Mouse (Mus musculus) left cerebral cortex, adult 2 months (tissue): ENCODE results near the gene Casp9. TPM values are rescaled to one million over a fixed set of nuclear protein-coding genes. Genes with fewer than 3 reads are reported as not detected.
A peak's percentile ranks its signal among the peaks of the same experiment; 100 is the strongest.

Source experiments
- DNase-seq, 2 experiments: peaks; one replicate each; pipeline ENCODE4 v3.0.0; 2021 to 2022; ENCODE audit warnings: low spot score in 2 of 2, mixed read lengths in 1 of 2; ENCODE audit errors: extremely low spot score in 1 of 2
- H3K27ac ChIP-seq: fragments of 200-600 bp; 2 replicates; pipeline ENCODE4 v1.8.1; 2022
- H3K4me3 ChIP-seq: fragments of 200-600 bp; 2 replicates; pipeline ENCODE4 v1.8.1; 2022
- CTCF ChIP-seq: fragments of 200-600 bp; IDR thresholded peaks from 2 replicates; pipeline ENCODE4 v1.8.1; 2022; ENCODE audit warnings: antibody characterized with exemption, mild to moderate bottlenecking, moderate library complexity
- intact Hi-C: fragments of 180-260 bp; cut with DNase I; formaldehyde crosslinking; loops from one replicate; pipeline ENCODE4 v1.15.1; 2025
- total RNA-seq, 2 experiments: library from RNA; stranded (reverse); gene quantifications; 2 replicates each; pipeline ENCODE4 v1.2.3; 2021

Casp9 gene
- total RNA-seq, 2 experiments from 2014 or later: 22.1 to 22.4 TPM

GRCm38 (mm10) chr4:141822979-141823378, 29.6 kb downstream of the Casp9 start:
- Histone ChIP-seq H3K27ac (no peak overlapping the region), H3K4me3 (no peak overlapping the region)
- no peak for DNase-seq
- intact Hi-C loops: no loop called here
- TF ChIP-seq CTCF: no peak

DNA sequence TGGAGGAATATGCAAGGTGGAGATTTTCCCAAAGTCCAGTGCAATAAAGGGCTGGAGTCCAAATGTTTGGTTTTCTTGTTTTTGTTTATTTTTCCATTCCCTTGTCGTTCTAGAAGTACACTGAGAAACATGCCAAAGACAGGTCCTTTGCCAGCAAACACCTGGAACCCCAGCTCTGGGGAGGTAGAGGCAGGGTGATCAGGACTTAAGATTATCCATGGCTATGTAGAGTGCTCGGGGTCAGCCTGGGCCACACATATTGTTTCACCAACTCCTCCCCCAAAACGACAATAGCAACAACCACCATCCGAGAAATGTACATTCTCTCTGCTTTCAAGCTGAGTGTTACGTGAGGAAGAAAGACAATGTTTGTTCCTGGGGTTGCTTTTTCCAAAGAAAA, 32.6 kb downstream of the Casp9 start, which contains the start of gene Cela2a:
Gene Cela2a, minus strand, starts transcription at position 101 of the 400 bp plus-strand sequence.
- H3K27ac ChIP-seq: no peak within 1 kb of the TSS
- TF ChIP-seq CTCF: no peak
- no peak within 1 kb of the TSS for H3K4me3 ChIP-seq
- DNase-seq: no peak
- intact Hi-C loops: no loop called here

- no peak for DNase-seq
Observed at GRCm38 (mm10) chr4:141827401-141827800, 34.0 kb downstream of the Casp9 start.

DNA sequence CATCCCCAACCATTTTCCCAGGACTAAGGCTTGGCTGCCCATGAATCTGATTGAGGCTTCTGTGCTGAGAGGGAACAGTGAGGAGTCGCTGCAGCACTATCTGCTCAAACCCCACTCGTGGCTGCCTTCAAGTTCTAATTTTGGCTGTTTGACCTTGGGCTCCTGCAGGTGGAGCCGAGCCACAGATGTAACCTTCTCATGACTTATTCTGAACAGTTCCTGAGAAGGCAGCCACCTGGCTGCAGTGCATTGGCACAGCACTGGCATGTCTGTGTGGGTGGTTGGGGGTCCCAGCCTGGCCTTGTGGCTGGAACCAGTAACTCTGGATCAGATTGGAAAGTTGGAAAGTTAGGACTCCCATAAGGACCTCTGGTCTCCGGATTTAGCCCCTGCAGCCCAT, 34.8 kb downstream of the Casp9 start:
- DNase-seq: no peak
- H3K27ac ChIP-seq: no peak overlapping the region
- no peak overlapping the region for H3K4me3 ChIP-seq
- intact Hi-C loops: no loop called here
- no peak for TF ChIP-seq CTCF

More at GRCm38 (mm10) chr4:141827401-141827800, 34.0 kb downstream of the Casp9 start:
- Histone ChIP-seq H3K4me3 (no peak overlapping the region), H3K27ac (no peak overlapping the region)
- intact Hi-C loops: no loop called here
- TF ChIP-seq CTCF: no peak

DNA sequence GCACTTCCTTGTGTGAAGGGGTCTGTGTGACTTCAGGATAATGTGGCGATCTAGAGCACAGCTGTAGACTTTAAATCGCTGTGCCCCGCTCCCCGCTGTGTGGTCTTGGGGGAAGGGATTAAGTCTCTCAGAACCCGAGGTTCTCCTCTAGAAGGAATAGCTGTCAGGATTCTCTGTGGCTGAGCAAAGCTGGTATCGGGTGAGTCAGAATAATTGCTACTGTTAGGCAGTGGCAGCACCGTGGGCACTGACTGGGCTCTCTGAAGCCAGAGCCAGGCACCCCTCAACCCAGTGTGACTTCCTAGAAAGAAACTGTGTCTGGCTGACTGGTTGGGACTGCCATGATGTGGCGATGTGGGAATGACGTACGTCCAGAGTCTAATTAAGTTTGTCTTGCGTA, 37.0 kb downstream of the Casp9 start:
- intact Hi-C loops: no loop called here
- no peak for DNase-seq
- no peak overlapping the region for H3K4me3 ChIP-seq
- TF ChIP-seq CTCF: no peak
- H3K27ac ChIP-seq: no peak overlapping the region

GRCm38 (mm10) chr4:141831361-141831760, 37.9 kb downstream of the Casp9 start:
- intact Hi-C loops: no loop called here
- Histone ChIP-seq H3K27ac (no peak overlapping the region), H3K4me3 (no peak overlapping the region)
- no peak for TF ChIP-seq CTCF
- DNase-seq: no peak

DNA sequence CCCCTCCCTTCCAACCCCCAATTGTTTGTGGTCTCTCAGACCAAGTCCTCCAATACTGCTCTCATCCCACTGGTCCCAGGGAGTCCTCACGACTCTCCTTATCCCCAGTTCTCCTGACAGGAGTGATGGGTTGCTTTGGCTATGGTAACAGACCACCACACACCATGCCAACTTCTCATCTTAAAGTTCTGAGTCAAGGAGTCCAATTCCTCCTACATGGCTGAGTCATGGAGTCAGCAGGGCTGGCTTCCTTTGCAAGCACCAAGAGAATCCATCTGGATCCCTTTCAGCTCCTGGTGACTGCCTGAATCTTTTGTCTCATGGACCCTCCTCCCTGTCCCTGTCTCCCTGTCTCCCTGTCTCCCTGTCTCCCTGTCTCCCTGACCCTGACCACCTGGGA, 40.5 kb downstream of the Casp9 start:
- DNase-seq: peak in 1 of 2 experiments; percentile 19
- TF ChIP-seq CTCF: no peak
- intact Hi-C loops: no loop called here
- no peak overlapping the region for H3K27ac ChIP-seq
- H3K4me3 ChIP-seq: no peak overlapping the region

DNA sequence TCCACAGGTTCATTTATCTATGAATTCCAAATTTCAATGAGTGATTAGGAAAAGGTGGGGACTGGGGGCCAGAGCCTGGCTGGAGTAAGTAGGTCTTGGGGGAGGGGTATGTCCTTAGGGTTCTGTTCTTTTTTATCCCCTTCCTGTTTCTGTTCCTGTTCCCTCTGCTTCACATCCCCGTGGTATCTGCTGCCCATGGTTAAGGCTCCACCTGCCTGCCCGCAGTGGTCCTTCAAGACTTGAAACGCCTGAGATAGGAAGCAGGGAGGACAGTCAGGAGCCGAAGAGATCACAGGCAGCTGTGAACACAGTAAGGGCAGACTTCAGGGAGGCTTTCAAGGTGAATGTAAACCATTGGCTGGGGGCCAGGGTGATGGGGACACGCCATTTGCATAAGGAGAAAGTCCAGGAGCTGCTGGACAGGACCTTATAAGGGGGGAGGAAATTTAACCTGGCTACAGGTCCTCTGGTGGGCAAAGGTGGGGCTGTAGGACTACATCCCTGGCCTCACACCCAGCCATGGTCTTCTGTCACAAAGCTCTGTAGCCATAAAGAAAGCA, 41.2 kb downstream of the Casp9 start:
- DNase-seq: no peak
- no peak overlapping the region for H3K4me3 ChIP-seq
- TF ChIP-seq CTCF: no peak
- intact Hi-C loops: no loop called here
- no peak overlapping the region for H3K27ac ChIP-seq

GRCm38 (mm10) chr4:141845999-141846398, 52.6 kb downstream of the Casp9 start, which contains the start of gene Ctrc:
Gene Ctrc (minus strand): TSS chr4:141846359.
- no peak within 1 kb of the TSS for H3K27ac ChIP-seq
- no peak within 1 kb of the TSS for H3K4me3 ChIP-seq
- TF ChIP-seq CTCF: no peak
- intact Hi-C loops: no loop called here
- no peak for DNase-seq

GRCm38 (mm10) chr4:141853437-141853836, 60.0 kb downstream of the Casp9 start:
- Histone ChIP-seq H3K4me3 (no peak overlapping the region), H3K27ac (no peak overlapping the region)
- peak; percentile 74 for TF ChIP-seq CTCF
- intact Hi-C loops: loop anchor here (2.0 kb wide), 3 partner anchors 43 to 469 kb away; partner anchors contain the start of gene Tmem82
- peak in 1 of 2 experiments; percentile 70 for DNase-seq

DNA sequence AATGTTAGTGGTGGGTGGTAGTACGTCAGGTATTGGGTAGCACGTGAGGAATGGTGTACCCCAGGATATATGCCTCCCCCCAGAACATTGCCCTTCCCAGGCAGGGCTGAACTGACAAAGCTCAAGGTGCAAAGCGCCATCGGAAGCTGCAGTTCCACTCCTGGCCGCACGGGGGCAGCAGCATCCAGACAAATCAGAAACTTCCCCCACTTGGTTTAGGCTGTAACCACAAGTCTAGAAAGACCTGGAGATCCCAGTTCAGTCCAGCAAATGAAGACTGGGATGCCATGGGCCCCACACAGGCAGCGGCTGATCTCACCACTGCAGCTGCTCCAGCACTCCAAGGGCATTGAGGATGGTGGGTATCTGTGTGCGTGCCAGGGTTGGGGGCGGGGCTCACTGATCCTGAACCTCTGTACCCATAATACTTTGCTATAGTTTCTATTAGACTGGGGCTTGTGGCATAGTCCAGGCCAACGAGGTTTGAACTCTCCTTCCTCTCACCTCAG, 64.1 kb downstream of the Casp9 start:
- peak; percentile 84 to 91 for DNase-seq
- H3K4me3 ChIP-seq: no peak overlapping the region
- intact Hi-C loops: loop anchor here (1.0 kb wide), 1 partner anchor 101 kb away; no protein-coding TSS in a partner anchor
- peak; percentile 98 for TF ChIP-seq CTCF
- H3K27ac ChIP-seq: peak overlapping the region; percentile 73; the same call in 1 of the 2 replicates

DNA sequence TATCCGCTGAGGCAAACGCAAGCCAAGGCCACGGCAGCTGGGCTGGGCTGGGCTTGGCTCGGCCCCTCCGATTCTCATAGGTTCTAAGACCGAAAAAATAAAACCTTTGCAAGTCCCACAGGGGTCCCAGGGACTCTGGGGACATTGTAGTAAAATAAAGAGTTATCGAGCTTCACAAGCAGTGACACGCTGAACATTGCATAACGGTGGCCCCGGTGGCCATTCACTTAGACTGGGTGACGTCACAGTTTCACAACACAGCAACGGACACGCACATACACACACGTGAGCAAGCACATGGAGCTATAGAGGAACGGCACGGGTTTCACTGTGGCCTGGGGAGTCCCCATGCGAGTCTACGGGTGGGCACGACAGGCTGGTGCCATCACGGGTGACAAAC, 65.1 kb downstream of the Casp9 start:
- H3K27ac ChIP-seq: peak overlapping the region; percentile 73
- intact Hi-C loops: no loop called here
- no peak for TF ChIP-seq CTCF

DNA sequence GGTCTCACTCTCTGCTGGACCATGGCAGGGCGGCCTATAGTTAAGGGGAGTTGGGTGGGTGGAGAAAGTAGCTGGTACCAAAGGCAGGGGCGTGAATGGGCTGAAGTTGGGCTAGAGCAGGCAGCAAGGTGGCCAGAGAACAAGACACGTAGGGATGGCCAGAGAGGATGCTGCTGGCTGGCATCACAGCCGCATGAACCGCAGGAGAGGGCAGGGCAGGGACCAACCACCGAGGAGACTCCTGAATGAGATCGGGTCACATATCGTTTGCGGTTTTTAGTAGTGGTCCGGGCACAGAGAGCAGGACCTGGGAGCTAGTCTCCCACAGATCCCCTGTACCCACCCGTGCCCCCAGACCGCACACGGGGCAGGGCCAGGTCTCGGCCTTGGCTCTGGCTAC, 65.9 kb downstream of the Casp9 start:
- no peak for TF ChIP-seq CTCF
- DNase-seq: no peak
- intact Hi-C loops: no loop called here
- no peak overlapping the region for H3K4me3 ChIP-seq
- no peak overlapping the region; the same call in 1 of the 2 replicates for H3K27ac ChIP-seq

More for the DNA sequence above, 65.1 kb downstream of the Casp9 start:
- H3K4me3 ChIP-seq: no peak overlapping the region
- no peak for DNase-seq
